In the genomic region with DNA sequence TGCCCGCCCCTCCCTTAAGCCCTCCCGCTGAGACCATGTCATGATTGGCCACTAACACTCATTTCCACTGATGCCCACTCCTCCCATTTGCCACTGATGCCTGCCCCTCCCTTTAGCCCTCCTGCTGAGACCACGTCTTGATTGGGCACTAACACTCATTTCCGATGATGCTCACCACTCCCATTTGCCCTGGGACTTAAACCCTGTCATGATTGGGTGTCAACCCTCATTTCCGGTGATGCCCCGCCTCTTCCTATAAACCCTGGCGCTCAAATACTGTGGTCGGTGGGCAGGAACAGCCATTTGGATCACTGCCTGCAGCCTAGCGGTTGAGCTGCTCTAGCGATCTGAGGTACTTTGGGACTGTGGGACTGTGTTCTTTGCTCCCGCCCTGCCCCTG, we compare ENCODE assay signal across 14 mouse cellular contexts. TPM values are rescaled to one million over a fixed set of nuclear protein-coding genes. Genes with fewer than 3 reads are reported as not detected.
"Had no signal": no experiment of that assay in that cellular context is flagged by ENCODE, and none has a peak within 500 bp of the region (broad histone marks: within the 10 kb centered on the region; RNA-seq: fewer than 3 reads in every experiment).

A gene (plus strand): TSS at position 301 of the 400 bp plus-strand sequence.

RNA-seq across cellular contexts. Expression of the gene that starts here (rescaled TPM):
- polyA plus RNA-seq: neural tube, embryonic 11.5 days; neural tube, embryonic 12.5 days; neural tube, embryonic 13.5 days; neural tube, embryonic 14.5 days; neural tube, embryonic 15.5 days; small intestine, adult 2 months; spleen, adult 2 months; stomach, embryonic 14.5 days; stomach, embryonic 15.5 days; stomach, embryonic 16.5 days; stomach, postnatal 0 days; thymus, adult 2 months; thymus, postnatal 0 days; urinary bladder, adult 2 months had no signal
